Mouse (Mus musculus): ENCODE data around the gene Mob4.
A peak's percentile ranks its signal among the peaks of the same experiment; 100 is the strongest.

Mob4 gene

GRCm38 (mm10) chr1:55131424-55132014 is 488 bp downstream of the Mob4 start:
- no peak for DNase-seq (ENCODE audit: low read depth, low spot score)

GRCm38 (mm10) chr1:55132308-55132707 is 1.3 kb downstream of the Mob4 start:
- DNase-seq (ENCODE audit: low read depth, low spot score): no peak

GRCm38 (mm10) chr1:55133173-55133572 is 2.1 kb downstream of the Mob4 start:
- no peak for DNase-seq (ENCODE audit: low read depth, low spot score)

- DNase-seq (ENCODE audit: low read depth, low spot score): no peak
Observed at GRCm38 (mm10) chr1:55134301-55134700, 3.3 kb downstream of the Mob4 start.

GRCm38 (mm10) chr1:55135846-55136245 is 4.8 kb downstream of the Mob4 start:
- no peak for DNase-seq (ENCODE audit: low read depth, low spot score)

GRCm38 (mm10) chr1:55144338-55144737 is 13.3 kb downstream of the Mob4 start:
- DNase-seq (ENCODE audit: low read depth, low spot score): no peak

- no peak for DNase-seq (ENCODE audit: low read depth, low spot score)
Observed at GRCm38 (mm10) chr1:55145556-55145955, 14.5 kb downstream of the Mob4 start.

- no peak for DNase-seq (ENCODE audit: low read depth, low spot score)
Observed at GRCm38 (mm10) chr1:55157329-55157728, 26.3 kb downstream of the Mob4 start.

- DNase-seq (ENCODE audit: low read depth, low spot score): peak; percentile 60
Observed at GRCm38 (mm10) chr1:55158211-55158610, 27.2 kb downstream of the Mob4 start.

- peak; percentile 32 for DNase-seq (ENCODE audit: low read depth, low spot score)
Observed at GRCm38 (mm10) chr1:55158821-55159220, 27.8 kb downstream of the Mob4 start.

GRCm38 (mm10) chr1:55160218-55160617 is 29.2 kb downstream of the Mob4 start:
- no peak for DNase-seq (ENCODE audit: low read depth, low spot score)

GRCm38 (mm10) chr1:55160831-55161638 is 30.0 kb downstream of the Mob4 start:
- DNase-seq (ENCODE audit: low read depth, low spot score): peak; percentile 83

GRCm38 (mm10) chr1:55161895-55162294 is 30.9 kb downstream of the Mob4 start:
- no peak for DNase-seq (ENCODE audit: low read depth, low spot score)

- no peak for DNase-seq (ENCODE audit: low read depth, low spot score)
Observed at GRCm38 (mm10) chr1:55162781-55163180, 31.8 kb downstream of the Mob4 start.

- DNase-seq (ENCODE audit: low read depth, low spot score): no peak
Observed at GRCm38 (mm10) chr1:55164005-55164404, 33.0 kb downstream of the Mob4 start.

GRCm38 (mm10) chr1:55167560-55167959 is 36.5 kb downstream of the Mob4 start:
- no peak for DNase-seq (ENCODE audit: low read depth, low spot score)

GRCm38 (mm10) chr1:55168591-55168990 is 37.6 kb downstream of the Mob4 start:
- no peak for DNase-seq (ENCODE audit: low read depth, low spot score)

- no peak for DNase-seq (ENCODE audit: low read depth, low spot score)
Observed at GRCm38 (mm10) chr1:55171361-55172325, 40.6 kb downstream of the Mob4 start.

- no peak for DNase-seq (ENCODE audit: low read depth, low spot score)
Observed at GRCm38 (mm10) chr1:55173720-55174557, 42.9 kb downstream of the Mob4 start.

GRCm38 (mm10) chr1:55174558-55175034 is 43.6 kb downstream of the Mob4 start:
- no peak for DNase-seq (ENCODE audit: low read depth, low spot score)

Measured in telencephalon, adult 2 months (tissue).